Mouse (Mus musculus) R1 (cell line): Measurements from ENCODE around the gene Zbtb20.

Source experiments
- DNase-seq: peaks from one replicate; pipeline ENCODE4 v3.0.0-alpha.2; 2018; ENCODE audit warnings: low read depth, low spot score

Gene Zbtb20

GRCm38 (mm10) chr16:43193631-43194239 is 318.1 kb downstream of the Zbtb20 start:
- no peak for DNase-seq

GRCm38 (mm10) chr16:43217336-43218006 is 341.8 kb downstream of the Zbtb20 start:
- no peak for DNase-seq

GRCm38 (mm10) chr16:43219367-43219766 is 343.7 kb downstream of the Zbtb20 start:
- DNase-seq, result no peak

- no peak for DNase-seq
These were observed 345.6 kb downstream of the Zbtb20 start for GRCm38 (mm10) chr16:43221313-43221712.

- no peak for DNase-seq
These were observed 354.6 kb downstream of the Zbtb20 start for GRCm38 (mm10) chr16:43230253-43230652.

- DNase-seq, result no peak
These were observed 358.6 kb downstream of the Zbtb20 start for GRCm38 (mm10) chr16:43234249-43234648.

GRCm38 (mm10) chr16:43235317-43235716 is 359.6 kb downstream of the Zbtb20 start:
- DNase-seq, result no peak

- DNase-seq, result no peak
These were observed 360.1 kb downstream of the Zbtb20 start for GRCm38 (mm10) chr16:43235721-43236159.

- DNase-seq, result no peak
These were observed 361.9 kb downstream of the Zbtb20 start for GRCm38 (mm10) chr16:43237551-43237950.

- DNase-seq, result no peak
These were observed 371.3 kb downstream of the Zbtb20 start for GRCm38 (mm10) chr16:43247026-43247425.

- no peak for DNase-seq
These were observed 377.4 kb downstream of the Zbtb20 start for GRCm38 (mm10) chr16:43253077-43253476.

- no peak for DNase-seq
These were observed 378.1 kb downstream of the Zbtb20 start for GRCm38 (mm10) chr16:43253746-43254145.

GRCm38 (mm10) chr16:43256191-43256899 is 380.7 kb downstream of the Zbtb20 start:
- DNase-seq, result no peak

GRCm38 (mm10) chr16:43256900-43257281 is 381.2 kb downstream of the Zbtb20 start:
- DNase-seq, result no peak

GRCm38 (mm10) chr16:43259466-43259865 is 383.8 kb downstream of the Zbtb20 start:
- DNase-seq, result no peak

- DNase-seq, result no peak
These were observed 385.2 kb downstream of the Zbtb20 start for GRCm38 (mm10) chr16:43260862-43261261.

GRCm38 (mm10) chr16:43274057-43274595 is 398.4 kb downstream of the Zbtb20 start:
- DNase-seq, result no peak

GRCm38 (mm10) chr16:43276764-43277163 is 401.1 kb downstream of the Zbtb20 start:
- DNase-seq, result no peak

- peak; percentile 11 for DNase-seq
These were observed 410.6 kb downstream of the Zbtb20 start for GRCm38 (mm10) chr16:43286319-43286718.

GRCm38 (mm10) chr16:43286783-43287383 is 411.2 kb downstream of the Zbtb20 start:
- DNase-seq, result no peak

GRCm38 (mm10) chr16:43291423-43291822 is 415.7 kb downstream of the Zbtb20 start:
- DNase-seq, result no peak
